ENCODE assay signal across 20 mouse cellular contexts in genomic region chr13:32659271-32659670, GRCm38 (mm10).
DNase-seq lines count a peak whose midpoint lies in the region; ATAC-seq and TF ChIP-seq lines count a peak whose summit lies in the region.
"Had no signal": no experiment of that assay in that cellular context is flagged by ENCODE, and none has a peak within 500 bp of the region (broad histone marks: within the 10 kb centered on the region; RNA-seq: fewer than 3 reads in every experiment).

No protein-coding gene starts in this region.

- H3K4me1 ChIP-seq in embryonic facial prominence, embryonic 12.5 days, result no peaks in the 10 kb centered on the region
- peaks cover 19% of the 10 kb centered on the region for H3K4me1 ChIP-seq in embryonic facial prominence, embryonic 10.5 days
- no peaks in the 10 kb centered on the region for H3K4me1 ChIP-seq in midbrain, postnatal 0 days (ENCODE audit: insufficient read depth, low read length)
- H3K4me1 ChIP-seq in midbrain, embryonic 11.5 days (ENCODE audit: control insufficient read depth, insufficient read depth, low read length), result no peaks in the 10 kb centered on the region
- H3K4me1 ChIP-seq in brown adipose tissue, adult 24 weeks (ENCODE audit: control insufficient read depth, insufficient read depth, insufficient read length, low read length), result peaks cover 4% of the 10 kb centered on the region
- H3K4me1 ChIP-seq in kidney, embryonic 16.5 days (ENCODE audit: insufficient read depth, low read length), result no peaks in the 10 kb centered on the region
- H3K4me1 ChIP-seq: forebrain, embryonic 15.5 days had no signal

- no peaks in the 10 kb centered on the region for H3K27me3 ChIP-seq in embryonic facial prominence, embryonic 12.5 days
- H3K27me3 ChIP-seq in embryonic facial prominence, embryonic 10.5 days (replicated peaks; ENCODE audit: low read depth, poor library complexity, severe bottlenecking), result no peaks in the 10 kb centered on the region
- no peaks in the 10 kb centered on the region for H3K27me3 ChIP-seq in midbrain, postnatal 0 days (ENCODE audit: insufficient read depth, low read length)
- H3K27me3 ChIP-seq in midbrain, embryonic 11.5 days (ENCODE audit: control insufficient read depth, insufficient read depth, low read length), result no peaks in the 10 kb centered on the region
- no peaks in the 10 kb centered on the region for H3K27me3 ChIP-seq in kidney, embryonic 16.5 days (ENCODE audit: insufficient read depth, low read length)
- H3K27me3 ChIP-seq: forebrain, embryonic 15.5 days; kidney, embryonic 15.5 days had no signal

- TF ChIP-seq CTCF in midbrain, postnatal 0 days (IDR thresholded peaks at IDR 0.05), result no peak

- no peaks in the 10 kb centered on the region for H3K9me3 ChIP-seq in embryonic facial prominence, embryonic 12.5 days
- no peaks in the 10 kb centered on the region for H3K9me3 ChIP-seq in embryonic facial prominence, embryonic 10.5 days
- H3K9me3 ChIP-seq in midbrain, postnatal 0 days (ENCODE audit: low read length), result no peaks in the 10 kb centered on the region
- H3K9me3 ChIP-seq in midbrain, embryonic 11.5 days (ENCODE audit: control insufficient read depth, low read length), result no peaks in the 10 kb centered on the region
- no peaks in the 10 kb centered on the region for H3K9me3 ChIP-seq in kidney, embryonic 16.5 days (ENCODE audit: low read length)
- H3K9me3 ChIP-seq: forebrain, embryonic 15.5 days; G1E; heart, embryonic 13.5 days; kidney, embryonic 15.5 days had no signal

- no peaks in the 10 kb centered on the region for H3K36me3 ChIP-seq in embryonic facial prominence, embryonic 12.5 days
- no peaks in the 10 kb centered on the region for H3K36me3 ChIP-seq in embryonic facial prominence, embryonic 10.5 days (replicated peaks)
- H3K36me3 ChIP-seq in midbrain, postnatal 0 days (ENCODE audit: insufficient read depth, low read length), result no peaks in the 10 kb centered on the region
- no peaks in the 10 kb centered on the region for H3K36me3 ChIP-seq in midbrain, embryonic 11.5 days (ENCODE audit: control insufficient read depth, insufficient read depth, low read length)
- no peaks in the 10 kb centered on the region for H3K36me3 ChIP-seq in kidney, embryonic 16.5 days (ENCODE audit: insufficient read depth, low read length)
- H3K36me3 ChIP-seq: forebrain, embryonic 15.5 days; G1E; heart, embryonic 13.5 days; kidney, embryonic 15.5 days had no signal

- H3K9ac ChIP-seq in embryonic facial prominence, embryonic 12.5 days, result no peak overlapping the region
- no peak overlapping the region for H3K9ac ChIP-seq in midbrain, postnatal 0 days (replicated peaks; ENCODE audit: low read length, poor library complexity, severe bottlenecking)
- H3K9ac ChIP-seq in midbrain, embryonic 11.5 days (ENCODE audit: low read length), result no peak overlapping the region
- H3K9ac ChIP-seq in kidney, embryonic 16.5 days (replicated peaks; ENCODE audit: low read length), result no peak overlapping the region
- H3K9ac ChIP-seq: forebrain, embryonic 15.5 days; heart, embryonic 13.5 days; kidney, embryonic 15.5 days had no signal

- no peak for DNase-seq in embryonic facial prominence, embryonic 10.5 days (ENCODE audit: low spot score)
- peak; percentile 42 for DNase-seq in midbrain, postnatal 0 days (ENCODE audit: low spot score)
- no peak for DNase-seq in midbrain, embryonic 11.5 days (ENCODE audit: low spot score, missing footprints)
- DNase-seq in layer of hippocampus, adult 9-10 months (ENCODE audit: low spot score), result no peak
- DNase-seq: adrenal gland, adult 2 months; adrenal gland, postnatal 25 days; B cell, adult 2 months; gastrocnemius, postnatal 36 days; heart, postnatal 36 days; kidney, adult 18-20 months had no signal

- peak overlapping the region; percentile 41; the same call in 1 of the 2 replicates for H3K27ac ChIP-seq in embryonic facial prominence, embryonic 12.5 days
- no peak overlapping the region for H3K27ac ChIP-seq in embryonic facial prominence, embryonic 10.5 days (replicated peaks)
- no peak overlapping the region for H3K27ac ChIP-seq in midbrain, postnatal 0 days (ENCODE audit: low read depth, low read length)
- H3K27ac ChIP-seq in midbrain, embryonic 11.5 days (ENCODE audit: low read depth, low read length), result no peak overlapping the region
- H3K27ac ChIP-seq in brown adipose tissue, adult 24 weeks (replicated peaks; ENCODE audit: low read depth, low read length), result peak overlapping the region; percentile 94; the same call in 1 of the 2 replicates
- H3K27ac ChIP-seq in kidney, embryonic 16.5 days (ENCODE audit: low read length), result no peak overlapping the region
- H3K27ac ChIP-seq: forebrain, embryonic 15.5 days; heart, embryonic 13.5 days; kidney, embryonic 15.5 days had no signal

- ATAC-seq in embryonic facial prominence, embryonic 12.5 days (ENCODE audit: insufficient number of reproducible peaks, insufficient read depth, low FRiP score, low TSS enrichment), result no peak
- ATAC-seq in midbrain, postnatal 0 days (ENCODE audit: low FRiP score), result no peak
- ATAC-seq in midbrain, embryonic 11.5 days (ENCODE audit: low FRiP score), result no peak
- ATAC-seq in kidney, embryonic 16.5 days (ENCODE audit: low FRiP score, low TSS enrichment), result no peak
- ATAC-seq: activated CD4-positive, CD25-positive, alpha-beta regulatory T cell, adult 4 months; CD4-positive, CD25-positive, alpha-beta regulatory T cell, adult 4 months; forebrain, embryonic 15.5 days; hindbrain, embryonic 16.5 days had no signal

- no peak overlapping the region for H3K4me3 ChIP-seq in embryonic facial prominence, embryonic 12.5 days
- H3K4me3 ChIP-seq in embryonic facial prominence, embryonic 10.5 days, result no peak overlapping the region
- H3K4me3 ChIP-seq in midbrain, postnatal 0 days (ENCODE audit: low read depth, low read length), result no peak overlapping the region
- no peak overlapping the region for H3K4me3 ChIP-seq in midbrain, embryonic 11.5 days (ENCODE audit: low read depth, low read length)
- H3K4me3 ChIP-seq in brown adipose tissue, adult 24 weeks (ENCODE audit: insufficient read depth, low read depth, low read length), result no peak overlapping the region
- H3K4me3 ChIP-seq in kidney, embryonic 16.5 days (ENCODE audit: low read length), result no peak overlapping the region
- H3K4me3 ChIP-seq: forebrain, embryonic 15.5 days; heart, embryonic 13.5 days; kidney, embryonic 15.5 days had no signal

- WGBS in embryonic facial prominence, embryonic 12.5 days, result 90% methylated on average over 5 of the region's 5 CpGs
- WGBS in embryonic facial prominence, embryonic 10.5 days, result 88% methylated on average over 5 of the region's 5 CpGs
- WGBS in midbrain, postnatal 0 days, result 90% methylated on average over 5 of the region's 5 CpGs
- 92% methylated on average over 5 of the region's 5 CpGs for WGBS in midbrain, embryonic 11.5 days
- WGBS in kidney, embryonic 16.5 days, result 94% methylated on average over 5 of the region's 5 CpGs

- H3K4me2 ChIP-seq in embryonic facial prominence, embryonic 12.5 days (replicated peaks), result no peak overlapping the region
- no peak overlapping the region for H3K4me2 ChIP-seq in midbrain, postnatal 0 days (ENCODE audit: low read depth, low read length, poor library complexity, severe bottlenecking)
- H3K4me2 ChIP-seq in midbrain, embryonic 11.5 days, result no peak overlapping the region
- H3K4me2 ChIP-seq in kidney, embryonic 16.5 days (replicated peaks; ENCODE audit: low read depth, low read length), result no peak overlapping the region
- H3K4me2 ChIP-seq: forebrain, embryonic 15.5 days; heart, embryonic 13.5 days; kidney, embryonic 15.5 days had no signal

Comparison
In these comparisons a context has a peak if more than half of its experiments do, and no peak if none do; other contexts are left out.
1. H3K27ac ChIP-seq: peak in embryonic facial prominence, embryonic 12.5 days (single experiment) and brown adipose tissue, adult 24 weeks (single experiment); none in embryonic facial prominence, embryonic 10.5 days (single experiment), midbrain, postnatal 0 days (single experiment), midbrain, embryonic 11.5 days (single experiment) and kidney, embryonic 16.5 days (single experiment).